Mouse (Mus musculus): Measurements from ENCODE around the gene Olfr102. TPM values are rescaled to one million over a fixed set of nuclear protein-coding genes. Genes with fewer than 3 reads are reported as not detected.

Olfr102 gene
- total and polyA plus RNA-seq, 3 experiments, result not detected

GRCm38 (mm10) chr17:37339598-37339997 is 22.7 kb upstream of the Olfr102 start, which contains the start of gene Olfr103:
Olfr103 (minus strand) TSS chr17:37339698.
- Histone ChIP-seq H3K9me3 (replicated peaks; ENCODE audit: low read length) (no peaks in the 10 kb centered on the region), H3K4me2 (ENCODE audit: insufficient read depth, low read depth, poor library complexity, severe bottlenecking) (no peak within 1 kb of the TSS)
- dilution Hi-C loops (cut with MboI; ENCODE audit: extremely low pct_ligation_motif_present, extremely low pct_unique_long_range_greater_than_20kb, low sequenced_read_pairs), result no loop called here

GRCm38 (mm10) chr17:37310146-37310699 is 6.6 kb downstream of the Olfr102 start:
- H3K79me2 ChIP-seq (replicated peaks; ENCODE audit: control insufficient read depth, extremely low read depth, insufficient read depth, poor library complexity, severe bottlenecking), result no peaks in the 10 kb centered on the region
- H3K36me3 ChIP-seq (replicated peaks in 1 of 2; ENCODE audit: control insufficient read depth in 1 of 2, insufficient read depth in 1 of 2, low read length in 1 of 2), result no peaks in the 10 kb centered on the region
- no peaks in the 10 kb centered on the region for H3K9me3 ChIP-seq (replicated peaks; ENCODE audit: low read length)
- no peak overlapping the region for H3K4me3 ChIP-seq (replicated peaks in 1 of 3; ENCODE audit: low read depth in 2 of 3, low read length in 2 of 3, poor library complexity in 1 of 3)
- TF ChIP-seq ZMIZ1 (IDR thresholded peaks at IDR 0.05; ENCODE audit: low read depth, low read length), result no peak
- no peak for TF ChIP-seq JUND (conservative IDR thresholded peaks at IDR 0.05; ENCODE audit: low read depth, low read length)
- no peak for TF ChIP-seq ZNF384 (IDR thresholded peaks at IDR 0.05; ENCODE audit: low read depth, low read length)
- TF ChIP-seq RCOR1 (conservative IDR thresholded peaks at IDR 0.05; ENCODE audit: low read depth, low read length), result no peak
- TF ChIP-seq MYC (IDR thresholded peaks at IDR 0.05; ENCODE audit: low read depth, low read length), result no peak
- TF ChIP-seq USF1 (IDR thresholded peaks at IDR 0.05; ENCODE audit: low read depth, low read length), result no peak
- TF ChIP-seq KAT2A (IDR thresholded peaks at IDR 0.05; ENCODE audit: insufficient replicate concordance, low read length), result no peak
- TF ChIP-seq UBTF (IDR thresholded peaks at IDR 0.05; ENCODE audit: low read depth, low read length), result no peak
- TF ChIP-seq BHLHE40 (IDR thresholded peaks at IDR 0.05; ENCODE audit: low read depth, low read length), result no peak
- no peak for TF ChIP-seq MAZ (IDR thresholded peaks at IDR 0.05; ENCODE audit: low read depth, low read length)
- TF ChIP-seq ZKSCAN1 (IDR thresholded peaks at IDR 0.05; ENCODE audit: borderline replicate concordance, low read depth, low read length), result no peak
- TF ChIP-seq USF2 (conservative IDR thresholded peaks at IDR 0.05; ENCODE audit: low read depth, low read length), result no peak
- no peak for TF ChIP-seq PAX5 (IDR thresholded peaks at IDR 0.05; ENCODE audit: low read length)
- no peak for TF ChIP-seq MEF2A (IDR thresholded peaks at IDR 0.05; ENCODE audit: borderline replicate concordance, low read depth, low read length)
- TF ChIP-seq SMC3 (IDR thresholded peaks at IDR 0.05; ENCODE audit: low read depth, low read length), result no peak
- dilution Hi-C loops (cut with MboI; ENCODE audit: extremely low pct_ligation_motif_present, extremely low pct_unique_long_range_greater_than_20kb, low sequenced_read_pairs) (no loop called here), in situ Hi-C loops (cut with MboI; ENCODE audit: low pct_ligation_motif_present, low pct_unique_long_range_greater_than_20kb, low sequenced_read_pairs) (no loop called here)
- no peak for DNase-seq (ENCODE audit: extremely low read depth)
- no peak overlapping the region for H3K27ac ChIP-seq (ENCODE audit: insufficient read depth, low read depth)
- no peak overlapping the region for H3K4me2 ChIP-seq (ENCODE audit: insufficient read depth, low read depth, poor library complexity, severe bottlenecking)
- H3K4me1 ChIP-seq (ENCODE audit: control insufficient read depth in 1 of 2, insufficient read depth in 2 of 2), result no peaks in the 10 kb centered on the region
- H3K27me3 ChIP-seq (replicated peaks), result peaks cover 2% of the 10 kb centered on the region
- H3K9ac ChIP-seq (ENCODE audit: insufficient read depth, low read depth), result no peak overlapping the region

More at GRCm38 (mm10) chr17:37339598-37339997, 22.7 kb upstream of the Olfr102 start, which contains the start of gene Olfr103:
- Histone ChIP-seq H3K27ac (ENCODE audit: insufficient read depth, low read depth) (no peak within 1 kb of the TSS), H3K4me1 (ENCODE audit: control insufficient read depth in 1 of 2, insufficient read depth in 2 of 2) (no peaks in the 10 kb centered on the region), H3K36me3 (replicated peaks in 1 of 2; ENCODE audit: control insufficient read depth in 1 of 2, insufficient read depth in 1 of 2, low read length in 1 of 2) (no peaks in the 10 kb centered on the region), H3K79me2 (replicated peaks; ENCODE audit: control insufficient read depth, extremely low read depth, insufficient read depth, poor library complexity, severe bottlenecking) (no peaks in the 10 kb centered on the region), H3K27me3 (replicated peaks) (peaks cover 26% of the 10 kb centered on the region), H3K9ac (ENCODE audit: insufficient read depth, low read depth) (no peak within 1 kb of the TSS), H3K4me3 (replicated peaks in 1 of 3; ENCODE audit: low read depth in 2 of 3, low read length in 2 of 3, poor library complexity in 1 of 3) (no peak within 1 kb of the TSS)
- TF ChIP-seq POLR2AphosphoS2 (IDR thresholded peaks at IDR 0.05; ENCODE audit: low read depth, low read length), result no peak
- no peak for TF ChIP-seq NELFE (IDR thresholded peaks at IDR 0.05; ENCODE audit: low read depth, low read length)
- TF ChIP-seq ELF1 (IDR thresholded peaks at IDR 0.05; ENCODE audit: low read depth, low read length), result no peak
- no peak for TF ChIP-seq NRF1 (IDR thresholded peaks at IDR 0.05; ENCODE audit: low read depth, low read length)
- no peak for TF ChIP-seq SIN3A (IDR thresholded peaks at IDR 0.05; ENCODE audit: low read length)
- no peak for TF ChIP-seq ZC3H11A (IDR thresholded peaks at IDR 0.05; ENCODE audit: low read depth, low read length)
- no peak for TF ChIP-seq SMC3 (IDR thresholded peaks at IDR 0.05; ENCODE audit: low read depth, low read length)
- no peak for TF ChIP-seq ZNF384 (IDR thresholded peaks at IDR 0.05; ENCODE audit: low read depth, low read length)
- no peak for TF ChIP-seq PAX5 (IDR thresholded peaks at IDR 0.05; ENCODE audit: low read length)
- no peak for TF ChIP-seq CTCF (conservative IDR thresholded peaks at IDR 0.05 in 1 of 2, IDR thresholded peaks at IDR 0.05 in 1 of 2; ENCODE audit: low read depth in 2 of 2, low read length in 2 of 2)
- TF ChIP-seq CHD1 (IDR thresholded peaks at IDR 0.05; ENCODE audit: low read depth, low read length), result no peak
- TF ChIP-seq ETS1 (conservative IDR thresholded peaks at IDR 0.05; ENCODE audit: low read depth, low read length), result no peak
- no peak for TF ChIP-seq MAX (IDR thresholded peaks at IDR 0.05; ENCODE audit: low read length)
- TF ChIP-seq POLR2A (IDR thresholded peaks at IDR 0.05; ENCODE audit: low read depth, low read length), result no peak
- DNase-seq (ENCODE audit: extremely low read depth), result no peak
- in situ Hi-C loops (cut with MboI; ENCODE audit: low pct_ligation_motif_present, low pct_unique_long_range_greater_than_20kb, low sequenced_read_pairs), result no loop called here
